Mouse (Mus musculus) G1E (cell line): ENCODE results near the gene Shroom3. TPM values are rescaled to one million over a fixed set of nuclear protein-coding genes. Genes with fewer than 3 reads are reported as not detected.

ENCODE experiments used
- ATAC-seq: 2 replicates; pipeline ENCODE4 v1.8.0; 2016; ENCODE audit warnings: mild to moderate bottlenecking; ENCODE audit not compliant: insufficient number of reproducible peaks, poor library complexity, low FRiP score, severe bottlenecking; ENCODE audit errors: extremely low read depth
- DNase-seq: peaks from one replicate; pipeline ENCODE4 v3.0.0; 2012; ENCODE audit warnings: low spot score
- H3K27me3 ChIP-seq: 2 replicates; pipeline ENCODE4 v1.6.1; 2012; ENCODE audit warnings: mild to moderate bottlenecking, low read length, inconsistent platforms; ENCODE audit not compliant: insufficient read depth
- H3K36me3 ChIP-seq: replicated peaks from 2 replicates; pipeline ENCODE3; 2012; ENCODE audit warnings: mild to moderate bottlenecking, inconsistent platforms
- H3K4me1 ChIP-seq: 2 replicates; pipeline ENCODE4 v1.6.1; 2012; ENCODE audit warnings: low read depth, low read length, inconsistent platforms, mixed read lengths; ENCODE audit not compliant: insufficient read depth
- H3K4me3 ChIP-seq: 2 replicates; pipeline ENCODE4 v1.5.1; 2012; ENCODE audit warnings: low read depth, mild to moderate bottlenecking, inconsistent platforms, low read length, moderate library complexity, mixed read lengths
- H3K9me3 ChIP-seq: replicated peaks from 2 replicates; pipeline ENCODE4 v1.6.1; 2012; ENCODE audit warnings: inconsistent platforms
- CTCF ChIP-seq: IDR thresholded peaks from 2 replicates; pipeline ENCODE4 v1.5.1; 2012; ENCODE audit warnings: low read depth, low read length, inconsistent platforms, mixed read lengths
- GATA1 ChIP-seq: IDR thresholded peaks from 2 replicates; pipeline ENCODE4 v1.6.1; 2012; ENCODE audit warnings: borderline replicate concordance, low read length, inconsistent platforms, mixed read lengths
- GATA2 ChIP-seq: IDR thresholded peaks from 2 replicates; pipeline ENCODE4 v1.6.1; 2012; ENCODE audit warnings: low read depth, low read length, inconsistent platforms, borderline replicate concordance
- POLR2AphosphoS5 ChIP-seq: IDR thresholded peaks from 2 replicates; pipeline ENCODE4 v1.6.1; 2012; ENCODE audit warnings: low read depth, low read length, inconsistent platforms; ENCODE audit not compliant: insufficient replicate concordance
- TAL1 ChIP-seq: conservative IDR thresholded peaks from 2 replicates; pipeline ENCODE4 v1.6.1; 2012; ENCODE audit warnings: low read depth, low read length, inconsistent platforms, mixed read lengths
- polyA plus RNA-seq: library from polyadenylated mRNA; stranded (reverse); fragments of >175 nt; gene quantifications from 2 replicates; pipeline ENCODE4 v1.2.3, GENCODE M21; 2012
- total RNA-seq, 2 experiments: library from RNA; stranded (forward) in 1 of 2; stranded (reverse) in 1 of 2; fragments of 200-1000 nt in 1 of 2; fragments of >200 nt in 1 of 2; fragmentation: Nextera tagmentation in 1 of 2; gene quantifications; 2 replicates each; pipeline ENCODE4 v1.2.3; 2014 to 2017

The Shroom3 gene
- total and polyA plus RNA-seq, 3 experiments = 0.60 TPM; not detected in 2

DNA sequence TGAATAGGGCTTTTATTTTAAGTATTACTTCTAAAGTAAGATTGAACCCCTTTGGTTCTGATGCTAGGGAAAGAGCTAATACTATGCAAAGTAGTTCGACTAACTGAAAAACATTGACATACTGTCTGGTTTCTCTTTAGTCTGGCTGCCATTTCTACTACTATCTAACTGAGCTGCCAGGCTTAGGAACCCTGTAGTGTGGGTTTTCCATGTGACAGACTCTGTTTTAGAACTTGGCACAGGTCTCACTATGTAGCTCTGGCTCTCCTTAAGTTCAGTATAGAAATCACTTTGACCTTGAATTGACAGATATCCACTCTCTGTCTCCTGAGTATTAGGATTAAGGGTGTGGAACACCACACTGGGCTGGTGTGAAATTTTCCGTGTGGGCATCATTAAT lies 185.0 kb downstream of the Shroom3 start:
- TF ChIP-seq TAL1 (no peak), GATA1 (no peak), GATA2 (no peak), POLR2AphosphoS5 (no peak), CTCF (no peak)
- ATAC-seq (no peak), DNase-seq (no peak)
- Histone ChIP-seq H3K4me1 (no peaks in the 10 kb centered on the region), H3K36me3 (no peaks in the 10 kb centered on the region), H3K4me3 (no peak overlapping the region), H3K9me3 (peaks cover 3% of the 10 kb centered on the region; the same call in 1 of the 2 replicates), H3K27me3 (no peaks in the 10 kb centered on the region)

DNA sequence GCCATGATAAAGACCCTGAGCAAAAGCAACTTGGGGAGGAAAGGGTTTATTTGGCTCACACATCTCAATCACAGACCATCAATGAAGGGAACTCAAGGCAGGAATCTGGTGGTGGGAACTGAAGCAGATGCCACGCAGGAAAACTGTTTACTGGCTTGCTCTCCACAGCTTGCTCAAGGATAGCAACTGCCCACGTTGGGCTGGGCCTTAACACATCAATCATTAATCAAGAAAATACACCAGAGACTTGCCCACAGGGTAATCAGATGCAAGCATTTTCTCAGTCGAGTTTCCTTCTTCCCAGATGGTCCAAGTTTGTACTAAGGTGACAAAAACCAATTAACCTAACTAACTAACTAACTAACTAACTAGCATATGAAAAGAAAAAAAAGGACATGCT lies 187.8 kb downstream of the Shroom3 start:
- Histone ChIP-seq H3K4me3 (no peak overlapping the region), H3K4me1 (no peaks in the 10 kb centered on the region), H3K27me3 (no peaks in the 10 kb centered on the region), H3K36me3 (no peaks in the 10 kb centered on the region), H3K9me3 (peaks cover 3% of the 10 kb centered on the region)
- DNase-seq = no peak
- TF ChIP-seq POLR2AphosphoS5 (no peak), TAL1 (no peak), CTCF (no peak), GATA2 (no peak), GATA1 (no peak)
- no peak for ATAC-seq

DNA sequence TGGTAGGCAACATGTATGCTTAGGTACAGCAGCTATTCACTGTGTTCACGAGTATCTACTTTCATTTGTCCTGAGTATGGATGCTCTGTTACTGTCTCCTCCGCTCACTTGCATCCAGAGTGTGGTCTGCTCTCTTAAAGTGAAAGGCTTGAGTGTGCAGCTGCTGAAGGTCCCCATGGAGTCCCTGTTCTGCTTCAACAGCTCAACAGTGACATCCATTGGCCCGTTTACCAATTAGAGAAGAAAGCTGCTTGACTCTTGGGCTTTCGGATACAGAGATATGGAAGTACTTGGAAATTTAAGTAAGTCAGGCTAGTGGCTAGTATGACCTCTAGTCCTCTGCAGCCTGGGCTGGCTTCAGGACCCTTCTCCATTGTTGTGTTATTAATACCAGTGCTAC lies 188.9 kb downstream of the Shroom3 start:
- H3K27me3 ChIP-seq = no peaks in the 10 kb centered on the region
- ATAC-seq (no peak), DNase-seq (no peak)
- H3K4me3 ChIP-seq = no peak overlapping the region
- TF ChIP-seq GATA1 (no peak), GATA2 (no peak), TAL1 (no peak), POLR2AphosphoS5 (no peak), CTCF (no peak)
- H3K36me3 ChIP-seq = no peaks in the 10 kb centered on the region
- no peaks in the 10 kb centered on the region for H3K4me1 ChIP-seq
- H3K9me3 ChIP-seq = no peaks in the 10 kb centered on the region; the same call in none of the 2 replicates

DNA sequence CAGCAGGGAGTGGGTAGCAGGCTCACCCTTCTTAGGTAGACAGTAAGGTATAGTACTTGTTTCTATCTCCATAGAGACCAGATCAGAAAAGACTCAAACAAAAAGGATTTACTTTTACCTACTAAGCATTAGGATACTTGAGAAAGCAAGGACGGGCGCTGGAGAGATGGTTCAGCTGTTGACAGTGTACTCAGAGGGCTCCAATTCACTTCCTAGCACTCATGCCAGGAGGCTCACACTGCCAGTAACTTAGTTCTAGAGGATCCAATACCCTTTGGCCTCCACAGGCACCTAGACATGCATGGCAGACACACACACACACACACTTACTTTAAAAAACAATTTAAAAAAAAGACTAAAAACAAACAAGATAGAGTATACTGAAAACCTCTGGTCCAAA lies 189.8 kb downstream of the Shroom3 start:
- Histone ChIP-seq H3K4me1 (no peaks in the 10 kb centered on the region), H3K27me3 (no peaks in the 10 kb centered on the region), H3K36me3 (no peaks in the 10 kb centered on the region), H3K4me3 (no peak overlapping the region), H3K9me3 (no peaks in the 10 kb centered on the region; the same call in none of the 2 replicates)
- DNase-seq (no peak), ATAC-seq (no peak)
- TF ChIP-seq GATA2 = no peak
- no peak for TF ChIP-seq CTCF
- no peak for TF ChIP-seq TAL1
- TF ChIP-seq GATA1 = no peak
- TF ChIP-seq POLR2AphosphoS5 = no peak

DNA sequence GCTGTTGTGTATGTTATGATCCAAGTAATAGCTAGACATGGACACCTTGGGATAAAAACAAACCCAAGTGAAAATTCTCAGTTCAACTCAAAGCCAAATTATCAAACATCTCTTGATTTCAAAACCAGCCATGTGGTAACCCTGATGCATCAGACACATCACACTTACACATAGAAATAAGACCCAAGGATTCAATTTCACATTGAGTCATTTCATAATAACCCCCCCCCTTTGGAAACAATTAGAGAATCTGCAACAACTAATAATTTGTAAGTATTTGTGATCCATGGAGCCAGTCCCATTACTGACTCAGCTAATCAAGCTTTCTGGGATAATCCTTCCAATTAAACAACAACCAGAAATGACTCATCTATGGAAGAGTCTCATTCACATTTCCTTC lies 190.3 kb downstream of the Shroom3 start:
- Histone ChIP-seq H3K9me3 (no peaks in the 10 kb centered on the region; the same call in none of the 2 replicates), H3K27me3 (no peaks in the 10 kb centered on the region), H3K4me3 (no peak overlapping the region), H3K36me3 (no peaks in the 10 kb centered on the region), H3K4me1 (no peaks in the 10 kb centered on the region)
- ATAC-seq (no peak), DNase-seq (no peak)
- TF ChIP-seq CTCF (no peak), GATA2 (no peak), GATA1 (no peak), POLR2AphosphoS5 (no peak), TAL1 (no peak)

DNA sequence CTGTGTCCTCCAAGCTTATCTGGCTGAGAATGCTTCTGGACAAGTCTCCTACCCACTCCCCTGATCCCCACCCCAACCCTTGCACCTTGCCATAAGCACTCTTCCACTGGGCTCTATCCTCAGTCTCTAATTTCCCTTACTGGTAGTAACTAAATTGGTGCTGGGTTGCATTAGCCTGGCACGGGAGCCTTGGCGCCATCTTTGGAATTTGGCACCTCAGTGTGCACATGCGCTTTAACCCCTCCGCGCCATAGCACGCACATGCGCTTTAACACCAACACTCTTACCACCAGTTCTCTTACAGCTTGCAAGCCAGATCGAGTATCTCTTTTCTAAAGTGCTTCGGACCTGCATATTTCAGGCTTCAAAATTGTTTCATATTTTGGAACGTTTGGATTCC lies 192.6 kb downstream of the Shroom3 start:
- H3K4me3 ChIP-seq = no peak overlapping the region
- no peaks in the 10 kb centered on the region for H3K4me1 ChIP-seq
- H3K9me3 ChIP-seq = peaks cover 2% of the 10 kb centered on the region; the same call in 1 of the 2 replicates
- no peak for ATAC-seq
- H3K27me3 ChIP-seq = no peaks in the 10 kb centered on the region
- no peaks in the 10 kb centered on the region for H3K36me3 ChIP-seq
- no peak for TF ChIP-seq CTCF
- TF ChIP-seq POLR2AphosphoS5 = no peak
- no peak for TF ChIP-seq TAL1
- no peak for TF ChIP-seq GATA2
- TF ChIP-seq GATA1 = no peak
- no peak for DNase-seq

DNA sequence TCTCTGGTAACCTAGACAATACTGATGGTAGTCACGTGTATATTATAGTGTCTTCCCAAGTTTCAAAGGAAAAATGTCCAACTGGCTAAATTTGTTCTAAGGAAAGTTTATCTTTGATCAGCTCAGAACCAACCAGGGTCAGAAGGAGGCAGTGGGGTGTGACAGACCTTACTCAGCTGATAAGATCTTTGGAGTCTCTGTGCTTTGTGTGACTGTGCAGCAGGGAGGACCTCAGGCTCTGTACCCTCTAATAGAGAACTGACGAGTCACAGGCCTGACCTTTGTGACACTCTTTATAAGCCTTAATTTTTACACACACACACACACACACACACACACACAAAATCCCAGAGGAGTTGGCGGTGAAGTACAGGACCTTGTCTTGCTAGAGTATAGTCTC lies 193.9 kb downstream of the Shroom3 start:
- TF ChIP-seq GATA1 (no peak), TAL1 (no peak), GATA2 (no peak), CTCF (no peak), POLR2AphosphoS5 (no peak)
- Histone ChIP-seq H3K9me3 (peaks cover 2% of the 10 kb centered on the region; the same call in 1 of the 2 replicates), H3K4me1 (no peaks in the 10 kb centered on the region), H3K36me3 (no peaks in the 10 kb centered on the region), H3K4me3 (no peak overlapping the region), H3K27me3 (no peaks in the 10 kb centered on the region)
- DNase-seq (no peak), ATAC-seq (no peak)
